ENCODE assay signal across 8 mouse cellular contexts in genomic region chr10:80509412-80510272, GRCm38 (mm10). TPM values are rescaled to one million over a fixed set of nuclear protein-coding genes. Genes with fewer than 3 reads are reported as not detected.
DNase-seq lines count a peak whose midpoint lies in the region; ATAC-seq and TF ChIP-seq lines count a peak whose summit lies in the region.

No protein-coding gene starts in this region.

- peak; percentile 81 for ATAC-seq in granulocyte monocyte progenitor cell, adult 5-6 weeks (replicated peaks; ENCODE audit: poor library complexity, severe bottlenecking)
- peak; percentile 45 for ATAC-seq in intestine, postnatal 0 days
- peak; percentile 74 for ATAC-seq in midbrain, embryonic 11.5 days (ENCODE audit: low FRiP score)

- 0 out of 2 replicates have a peak overlapping the region, but pooled peaks have one; percentile 18 for H3K9ac ChIP-seq in intestine, postnatal 0 days (ENCODE audit: low read depth, low read length)
- peak overlapping the region; percentile 21 for H3K9ac ChIP-seq in midbrain, embryonic 11.5 days (ENCODE audit: low read length)

- intact Hi-C loops in left cerebral cortex, postnatal 4 days (cut with DNase I), result loop anchor here (5.0 kb wide), 1 partner anchor 62 kb away; no protein-coding TSS in a partner anchor

- WGBS in intestine, postnatal 0 days, result 8% methylated on average over 20 of the region's 20 CpGs
- WGBS in midbrain, embryonic 11.5 days, result 11% methylated on average over 20 of the region's 20 CpGs

- no peaks in the 10 kb centered on the region for H3K36me3 ChIP-seq in intestine, postnatal 0 days (ENCODE audit: control insufficient read depth, insufficient read depth)
- H3K36me3 ChIP-seq in midbrain, embryonic 11.5 days (ENCODE audit: control insufficient read depth, insufficient read depth, low read length), result no peaks in the 10 kb centered on the region

- TF ChIP-seq CTCF in intestine, postnatal 0 days (IDR thresholded peaks at IDR 0.05; ENCODE audit: low read depth), result peak; percentile 96

- no peaks in the 10 kb centered on the region for H3K4me1 ChIP-seq in intestine, postnatal 0 days (replicated peaks; ENCODE audit: control insufficient read depth, insufficient read depth, low read length)
- peaks cover 6% of the 10 kb centered on the region for H3K4me1 ChIP-seq in midbrain, embryonic 11.5 days (ENCODE audit: control insufficient read depth, insufficient read depth, low read length)

- DNase-seq in adrenal gland, adult 18-20 months (ENCODE audit: low spot score in 2 of 2), result peak; percentile 82 to 85
- DNase-seq in embryo, embryonic 11.5 days (ENCODE audit: low read depth, low spot score), result peak; percentile 68
- peak; percentile 82 for DNase-seq in left cerebral cortex, postnatal 4 days
- DNase-seq in midbrain, embryonic 11.5 days (ENCODE audit: low spot score, missing footprints), result peak; percentile 95
- peak; percentile 87 for DNase-seq in right cerebral cortex, postnatal 4 days
- peak; percentile 61 for DNase-seq in yolk sac, embryonic 10.5 days (ENCODE audit: low spot score)

- H3K4me3 ChIP-seq in intestine, postnatal 0 days (ENCODE audit: low read depth, low read length), result peak overlapping the region; percentile 40
- H3K4me3 ChIP-seq in midbrain, embryonic 11.5 days (ENCODE audit: low read depth, low read length), result peak overlapping the region; percentile 17

- no peaks in the 10 kb centered on the region for H3K9me3 ChIP-seq in intestine, postnatal 0 days (ENCODE audit: control insufficient read depth)
- no peaks in the 10 kb centered on the region for H3K9me3 ChIP-seq in midbrain, embryonic 11.5 days (ENCODE audit: control insufficient read depth, low read length)

- H3K27ac ChIP-seq in intestine, postnatal 0 days (ENCODE audit: low read depth, low read length), result no peak overlapping the region
- H3K27ac ChIP-seq in midbrain, embryonic 11.5 days (ENCODE audit: low read depth, low read length), result no peak overlapping the region

- H3K4me2 ChIP-seq in intestine, postnatal 0 days (replicated peaks; ENCODE audit: low read depth), result peak overlapping the region; percentile 67
- H3K4me2 ChIP-seq in midbrain, embryonic 11.5 days, result peak overlapping the region; percentile 48

- peaks cover 66% of the 10 kb centered on the region for H3K27me3 ChIP-seq in intestine, postnatal 0 days (replicated peaks; ENCODE audit: control insufficient read depth, insufficient read depth, low read length)
- H3K27me3 ChIP-seq in midbrain, embryonic 11.5 days (ENCODE audit: control insufficient read depth, insufficient read depth, low read length), result peaks cover 22% of the 10 kb centered on the region

RNA-seq across cellular contexts. Expression of gene Onecut3, which starts 15.0 kb away (rescaled TPM):
- total RNA-seq in adrenal gland, adult 18-20 months (2021), result not detected
- total RNA-seq in granulocyte monocyte progenitor cell, adult 5-6 weeks (2014; fragmentation: Nextera tagmentation), result not detected in 2 replicates
- not detected in 2 replicates for total RNA-seq in granulocyte monocyte progenitor cell, adult 5-6 weeks (2017)
- 0.05 and 0.09 TPM in 2 replicates for polyA plus RNA-seq in intestine, postnatal 0 days (2015; fragmentation: Nextera tagmentation; extraction: Ambion mirVana)
- total RNA-seq in left cerebral cortex, postnatal 4 days (2021), result under 1 TPM in 1 of 2 experiments, not detected in 1; 0.24 TPM
- polyA plus RNA-seq in midbrain, embryonic 11.5 days (2014; fragmentation: Nextera tagmentation; extraction: Ambion mirVana), result 2.7 and 2.8 TPM in 2 replicates

RNA-seq across cellular contexts. Expression of gene Atp8b3, which starts 29.3 kb away (rescaled TPM):
- 1 to 10 TPM in 1 of 2 experiments, under 1 TPM in 1; 0.80 to 1.1 TPM for total RNA-seq in adrenal gland, adult 18-20 months (2021)
- 0.64 TPM in 1 of 2 replicates, not detected in the other for total RNA-seq in granulocyte monocyte progenitor cell, adult 5-6 weeks (2014; fragmentation: Nextera tagmentation)
- total RNA-seq in granulocyte monocyte progenitor cell, adult 5-6 weeks (2017), result not detected in 2 replicates
- polyA plus RNA-seq in intestine, postnatal 0 days (2015; fragmentation: Nextera tagmentation; extraction: Ambion mirVana), result 0.03 TPM in 2 replicates
- under 1 TPM; 0.14 to 0.20 TPM for total RNA-seq in left cerebral cortex, postnatal 4 days (2021)
- 0.81 and 1.2 TPM in 2 replicates for polyA plus RNA-seq in midbrain, embryonic 11.5 days (2014; fragmentation: Nextera tagmentation; extraction: Ambion mirVana)

RNA-seq across cellular contexts. Expression of gene Rexo1, which starts 51.7 kb away (rescaled TPM):
- 10 to 100 TPM; 32.9 to 48.4 TPM for total RNA-seq in adrenal gland, adult 18-20 months (2021)
- 43.7 and 48.2 TPM in 2 replicates for total RNA-seq in granulocyte monocyte progenitor cell, adult 5-6 weeks (2014; fragmentation: Nextera tagmentation)
- 17.5 and 28.8 TPM in 2 replicates for total RNA-seq in granulocyte monocyte progenitor cell, adult 5-6 weeks (2017)
- 9.1 and 10.1 TPM in 2 replicates for polyA plus RNA-seq in intestine, postnatal 0 days (2015; fragmentation: Nextera tagmentation; extraction: Ambion mirVana)
- 10 to 100 TPM; 65.2 to 67.5 TPM for total RNA-seq in left cerebral cortex, postnatal 4 days (2021)
- 21.6 and 23.5 TPM in 2 replicates for polyA plus RNA-seq in midbrain, embryonic 11.5 days (2014; fragmentation: Nextera tagmentation; extraction: Ambion mirVana)
